Mouse (Mus musculus) monocyte, adult 5-6 weeks (primary cell): ENCODE results near the gene Ston1. TPM values are rescaled to one million over a fixed set of nuclear protein-coding genes. Genes with fewer than 3 reads are reported as not detected.
A peak's percentile ranks its signal among the peaks of the same experiment; 100 is the strongest.

Experiments
- ATAC-seq: fragments of 153-309, 156-312 bp; replicated peaks from 2 replicates; pipeline ENCODE4 v1.8.0; 2017; ENCODE audit warnings: mild to moderate bottlenecking; ENCODE audit not compliant: low TSS enrichment, insufficient number of reproducible peaks, severe bottlenecking, poor library complexity, low FRiP score
- total RNA-seq: library from RNA; stranded (forward); fragments of 200-1000, 200-491, 200-594 nt; gene quantifications from 3 replicates; pipeline ENCODE4 v1.2.3, GENCODE M21; 2017

The Ston1 gene
- total RNA-seq, 1 experiment from 2014 or later = not detected

GRCm38 (mm10) chr17:88647149-88647548, 49.7 kb downstream of the Ston1 start:
- ATAC-seq = no peak

GRCm38 (mm10) chr17:88652010-88652409, 54.5 kb downstream of the Ston1 start:
- no peak for ATAC-seq

GRCm38 (mm10) chr17:88652702-88653374, 55.4 kb downstream of the Ston1 start:
- peak; percentile 57; the same call in 1 of the 2 replicates for ATAC-seq

GRCm38 (mm10) chr17:88653375-88653769, 55.9 kb downstream of the Ston1 start:
- no peak for ATAC-seq

- no peak for ATAC-seq
These were observed 61.0 kb downstream of the Ston1 start for GRCm38 (mm10) chr17:88658510-88658909.

GRCm38 (mm10) chr17:88666076-88666475, 68.6 kb downstream of the Ston1 start:
- ATAC-seq = no peak

GRCm38 (mm10) chr17:88668452-88668851, 71.0 kb downstream of the Ston1 start, which contains the start of gene Gtf2a1l:
TSS of gene Gtf2a1l (plus strand) at chr17:88668660.
- ATAC-seq = no peak; the same call in 1 of the 2 replicates

- no peak for ATAC-seq
These were observed 72.4 kb downstream of the Ston1 start for GRCm38 (mm10) chr17:88669921-88670320.

GRCm38 (mm10) chr17:88670800-88671199, 73.3 kb downstream of the Ston1 start:
- no peak for ATAC-seq

GRCm38 (mm10) chr17:88675310-88676309, 78.1 kb downstream of the Ston1 start:
- no peak for ATAC-seq

GRCm38 (mm10) chr17:88688226-88688625, 90.7 kb downstream of the Ston1 start:
- ATAC-seq = no peak

GRCm38 (mm10) chr17:88696656-88697333, 99.3 kb downstream of the Ston1 start:
- no peak for ATAC-seq

- peak; percentile 83 for ATAC-seq
These were observed 103.4 kb downstream of the Ston1 start for GRCm38 (mm10) chr17:88700901-88701300.

- ATAC-seq = no peak
These were observed 104.9 kb downstream of the Ston1 start for GRCm38 (mm10) chr17:88702345-88702744.

GRCm38 (mm10) chr17:88703112-88703511, 105.6 kb downstream of the Ston1 start:
- ATAC-seq = no peak

GRCm38 (mm10) chr17:88706231-88706649, 108.8 kb downstream of the Ston1 start:
- no peak for ATAC-seq
